Mouse (Mus musculus) layer of hippocampus, adult 11-12 months (tissue): ENCODE measurements at regions not wholly inside any gene's neighbourhood (a gene's known extent, or its start where the extent isn't known, plus 50 kb on each side); places are given as distances from the start of the nearest gene placed in this dataset.

Experiments used
- DNase-seq: peaks from one replicate; pipeline ENCODE4 v3.0.0; 2022; ENCODE audit warnings: low spot score

DNA sequence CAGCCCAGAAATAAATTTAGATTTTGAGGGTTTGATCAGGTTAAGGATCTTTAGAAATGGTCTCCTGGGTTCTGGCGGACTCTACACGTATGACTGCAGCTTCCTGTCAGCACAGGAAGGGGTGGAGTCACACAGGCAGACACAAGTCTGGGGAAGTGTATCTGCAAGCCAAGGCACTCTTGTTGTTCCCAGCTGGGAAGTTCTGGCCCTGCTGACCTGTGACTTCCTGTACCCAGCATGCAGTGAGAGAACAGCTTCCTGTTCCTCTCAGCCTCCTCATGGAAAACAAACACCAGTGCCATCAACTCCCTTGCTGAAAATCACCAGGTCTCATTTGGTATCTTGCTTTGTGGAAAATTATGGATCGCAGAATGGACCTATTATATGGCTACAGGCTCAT is 140.9 kb downstream of the Ets2 start:
- no peak for DNase-seq

- DNase-seq, result no peak
These were observed 137.8 kb downstream of the Ets2 start for GRCm38 (mm10) chr16:95839512-95840253.

DNA sequence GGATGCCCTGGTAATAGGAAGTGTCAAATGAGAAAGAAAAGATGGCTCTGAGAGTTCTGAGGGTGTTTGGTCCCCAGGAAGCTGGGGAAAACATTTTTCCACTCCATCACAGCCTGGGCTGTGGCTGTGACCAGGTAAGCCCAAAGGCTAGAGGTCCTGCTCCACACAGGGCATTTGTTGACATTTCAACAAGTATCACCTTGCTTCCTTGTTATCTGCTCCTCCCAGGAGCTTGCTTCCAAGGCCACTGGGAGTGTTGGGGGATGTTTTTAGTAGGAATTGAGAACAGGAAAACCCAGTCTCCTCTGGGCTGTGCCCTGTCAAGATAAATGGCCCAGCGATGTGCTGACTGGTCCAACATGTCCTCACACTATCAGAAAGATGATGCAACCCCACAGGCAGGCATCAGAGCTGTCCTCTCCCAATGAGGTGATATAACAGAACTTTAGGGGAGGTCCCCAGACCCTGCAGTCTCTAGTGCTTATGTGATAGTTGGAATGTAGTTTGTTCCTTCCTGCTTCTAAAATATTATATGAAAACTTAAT is 137.1 kb downstream of the Ets2 start:
- no peak for DNase-seq

DNA sequence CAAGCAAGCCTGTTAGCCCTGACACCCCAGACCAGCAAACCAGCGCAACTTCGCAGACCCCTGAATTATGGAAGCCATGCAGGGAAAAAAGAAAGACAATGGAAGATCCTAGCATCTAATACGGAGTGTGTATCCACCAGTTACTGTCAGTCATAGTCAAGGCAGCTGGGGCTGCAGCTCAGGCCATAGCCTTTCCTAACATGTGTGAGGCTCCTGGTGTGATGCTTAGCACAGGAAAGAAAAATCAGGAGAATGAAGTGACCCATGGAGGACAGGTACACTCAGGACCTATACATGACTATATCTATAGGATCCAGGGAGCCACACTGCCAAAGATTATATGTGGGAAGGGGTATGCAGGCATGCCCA is 136.6 kb downstream of the Ets2 start:
- DNase-seq, result no peak

GRCm38 (mm10) chr16:95837723-95838477 is 136.0 kb downstream of the Ets2 start:
- DNase-seq, result no peak

- no peak for DNase-seq
These were observed 134.1 kb downstream of the Ets2 start for GRCm38 (mm10) chr16:95835941-95836340.

DNA sequence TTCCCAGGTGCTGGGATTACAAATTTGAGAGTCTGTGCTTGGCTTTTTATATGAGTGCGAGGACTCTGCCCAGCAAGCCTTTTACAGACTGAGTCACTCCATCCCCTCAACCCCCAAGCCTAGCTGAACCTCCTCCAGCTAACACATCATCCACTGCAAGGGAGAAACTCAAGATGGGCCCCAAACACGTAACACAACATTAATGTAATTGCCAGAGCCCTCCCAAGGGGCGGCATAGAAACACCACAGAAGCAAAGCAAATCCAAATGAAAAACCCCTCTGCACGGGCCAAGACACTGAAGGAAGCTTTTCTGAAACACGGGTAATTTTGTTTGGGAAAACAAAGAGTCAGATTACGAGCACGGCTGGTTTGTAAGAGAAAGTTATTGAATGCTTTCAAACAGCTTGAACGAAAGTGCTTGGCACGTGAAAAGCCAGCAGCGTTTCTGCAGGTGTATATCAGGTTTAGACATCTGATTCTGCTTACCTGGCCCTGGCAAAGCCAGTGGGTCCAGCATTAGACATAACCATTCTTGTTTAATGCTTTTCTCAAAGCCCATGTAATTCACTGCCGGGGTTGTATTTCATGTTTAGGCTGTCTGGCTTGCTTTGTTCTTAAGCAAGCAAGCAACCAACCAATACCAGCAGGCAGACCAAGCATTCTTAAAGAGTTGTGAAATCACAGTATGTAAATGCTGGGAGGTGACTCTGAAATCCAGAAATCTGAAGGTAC is 132.8 kb downstream of the Ets2 start:
- no peak for DNase-seq

- no peak for DNase-seq
These were observed 131.6 kb downstream of the Ets2 start for GRCm38 (mm10) chr16:95833455-95833854.

DNA sequence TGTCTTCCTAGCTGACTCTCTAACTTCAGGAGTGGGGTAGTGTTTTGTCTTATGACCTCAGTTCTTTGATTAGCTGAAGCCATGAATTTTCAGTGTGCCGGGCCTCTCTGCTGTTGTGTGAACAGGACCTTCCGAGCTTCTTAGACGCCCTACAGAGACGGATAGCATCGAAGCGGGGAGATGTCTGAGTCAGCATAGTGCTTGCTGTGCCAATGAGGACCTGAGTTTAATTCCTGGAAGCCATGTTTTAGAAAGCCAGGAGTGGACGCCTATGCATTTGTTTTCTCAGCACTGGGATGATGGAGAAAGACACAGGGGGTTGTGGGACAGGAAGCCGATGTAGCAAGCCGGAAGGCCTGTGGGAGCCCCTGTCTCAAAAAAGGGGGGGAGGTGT is 130.5 kb downstream of the Ets2 start:
- DNase-seq, result no peak

GRCm38 (mm10) chr16:95831566-95832345 is 129.9 kb downstream of the Ets2 start:
- no peak for DNase-seq

- DNase-seq, result peak; percentile 41
These were observed 125.5 kb downstream of the Ets2 start for GRCm38 (mm10) chr16:95827402-95827737.

DNA sequence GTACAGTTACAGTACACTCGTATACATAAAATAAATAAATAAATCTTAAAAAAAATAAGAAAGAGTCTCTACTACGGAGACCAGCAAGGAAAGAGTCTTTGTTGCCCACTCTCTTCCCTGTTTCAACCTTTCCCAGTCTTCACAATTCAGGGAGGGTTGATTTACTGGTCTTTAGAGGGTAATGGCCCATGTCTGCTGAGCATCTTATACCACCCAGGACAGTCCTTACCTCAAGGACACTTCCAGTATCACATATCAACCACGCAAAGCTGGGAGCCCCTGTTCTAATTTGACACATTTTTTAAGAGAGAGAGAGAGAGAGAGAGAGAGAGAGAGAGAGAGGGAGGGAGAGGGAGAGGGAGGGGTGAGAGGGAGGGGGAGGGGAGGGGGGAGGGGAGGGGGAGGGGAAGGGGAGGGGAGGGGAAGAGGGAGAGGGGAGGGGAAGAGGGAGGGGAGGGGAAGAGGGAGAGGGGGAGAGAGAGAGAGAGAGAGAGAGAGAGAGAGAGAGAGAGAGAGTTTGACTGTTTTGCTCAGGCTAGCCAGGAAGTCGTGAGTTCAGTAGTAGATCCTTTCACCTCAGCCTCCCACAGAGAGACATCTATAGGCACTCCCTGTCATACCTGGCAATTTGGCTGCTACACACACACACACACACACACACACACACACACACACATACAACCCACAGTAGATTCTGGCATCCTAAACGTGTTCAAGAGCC is 125.0 kb downstream of the Ets2 start:
- no peak for DNase-seq

DNA sequence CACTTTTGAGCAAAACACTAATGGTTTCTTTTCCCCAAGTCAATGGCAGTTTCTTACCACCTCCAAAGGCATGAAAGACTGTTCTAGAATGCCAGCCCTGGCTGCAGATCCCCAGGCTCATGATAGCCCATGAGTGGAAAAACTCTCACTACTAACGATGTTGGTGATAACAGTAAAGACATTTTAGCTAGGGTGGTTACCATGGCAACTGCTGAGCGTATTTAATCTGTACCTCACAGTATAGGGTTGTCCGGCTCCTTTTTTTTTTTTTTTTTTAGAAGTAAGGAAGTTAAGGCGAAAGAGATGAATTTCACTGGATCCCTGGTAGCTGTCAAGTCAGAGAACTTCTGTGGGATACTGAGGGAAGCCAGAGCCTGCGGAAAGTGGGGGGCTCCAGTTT is 123.8 kb downstream of the Ets2 start:
- no peak for DNase-seq

GRCm38 (mm10) chr16:95824720-95825534 is 123.1 kb downstream of the Ets2 start:
- DNase-seq, result no peak

DNA sequence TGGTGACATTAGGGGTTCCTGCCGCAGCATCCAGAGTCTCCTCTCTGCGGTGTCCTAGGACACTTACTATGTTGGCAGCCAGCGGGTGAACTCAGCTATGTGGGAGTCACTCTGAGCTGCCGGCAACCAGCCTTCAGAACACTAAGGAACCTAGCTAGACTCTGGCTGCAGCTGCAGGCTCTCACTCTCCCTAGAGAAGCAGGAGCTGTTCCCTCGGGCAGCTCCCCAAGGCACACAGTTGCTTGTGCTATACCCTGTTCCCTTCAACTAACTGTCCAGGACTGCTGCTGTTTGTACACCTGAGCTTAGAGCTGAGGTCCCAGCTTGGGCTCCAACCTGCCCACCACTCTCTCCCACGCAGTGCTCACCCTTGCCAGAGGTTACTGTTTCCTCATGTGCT is 121.9 kb downstream of the Ets2 start:
- no peak for DNase-seq

DNA sequence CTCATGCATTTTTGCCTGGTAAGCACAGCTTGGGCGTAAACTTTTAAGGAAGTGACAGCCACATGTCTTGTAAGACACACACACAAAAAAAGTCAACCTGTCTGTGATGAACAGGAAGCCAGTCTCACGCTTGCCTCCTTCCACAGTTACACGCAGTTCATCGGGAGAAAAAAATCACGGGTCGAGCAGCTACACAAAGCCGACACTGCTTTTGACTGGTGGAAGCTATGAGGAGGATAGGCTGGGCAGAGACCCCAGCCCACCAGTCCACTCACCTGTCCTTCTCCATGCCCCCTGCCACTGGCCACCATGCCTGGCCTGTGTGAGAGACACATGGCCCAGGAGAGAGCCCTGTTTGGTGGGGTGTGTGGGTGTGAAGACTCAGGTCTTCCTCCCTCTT is 119.2 kb downstream of the Ets2 start:
- no peak for DNase-seq

DNA sequence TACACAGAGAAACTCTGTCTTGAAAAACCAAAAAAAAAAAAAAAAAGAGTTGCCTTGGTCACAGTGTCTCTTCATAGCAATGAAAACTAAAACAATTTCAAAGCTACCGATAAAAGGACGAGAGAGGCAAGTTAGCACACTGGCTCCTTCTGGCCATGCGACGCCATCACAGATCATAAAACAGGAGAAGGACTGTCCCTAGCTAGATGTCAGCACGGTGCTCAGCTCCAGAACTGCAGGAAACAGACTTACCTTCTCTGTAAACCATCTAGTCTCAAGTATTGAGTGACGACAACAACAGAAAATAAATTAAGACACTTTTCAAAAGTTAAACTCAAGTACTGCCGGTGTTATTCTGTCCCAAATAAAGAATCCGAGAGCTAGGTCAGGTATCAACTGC is 118.7 kb downstream of the Ets2 start:
- no peak for DNase-seq

DNA sequence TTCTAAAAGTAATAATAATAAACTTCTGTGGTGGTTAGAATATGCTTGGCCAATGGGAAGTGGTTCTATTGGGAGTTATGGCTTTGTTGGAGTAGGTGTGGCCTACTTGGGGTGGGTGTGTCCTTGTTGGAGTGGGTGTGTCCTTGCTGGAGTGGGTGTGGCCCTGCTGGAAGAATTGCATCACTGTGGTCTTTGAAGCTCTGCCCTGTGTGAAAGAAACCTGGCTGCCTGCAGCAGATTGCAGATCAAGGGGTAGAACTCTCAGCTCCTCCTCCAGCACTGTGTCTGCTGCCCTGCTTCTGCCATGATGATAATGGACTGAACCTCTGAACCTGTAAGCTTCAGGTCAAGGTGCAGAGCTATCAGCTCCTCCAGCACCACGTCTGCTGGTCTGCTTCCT is 118.1 kb downstream of the Ets2 start:
- DNase-seq, result no peak

- DNase-seq, result no peak
These were observed 114.1 kb downstream of the Ets2 start for GRCm38 (mm10) chr16:95815966-95816365.

DNA sequence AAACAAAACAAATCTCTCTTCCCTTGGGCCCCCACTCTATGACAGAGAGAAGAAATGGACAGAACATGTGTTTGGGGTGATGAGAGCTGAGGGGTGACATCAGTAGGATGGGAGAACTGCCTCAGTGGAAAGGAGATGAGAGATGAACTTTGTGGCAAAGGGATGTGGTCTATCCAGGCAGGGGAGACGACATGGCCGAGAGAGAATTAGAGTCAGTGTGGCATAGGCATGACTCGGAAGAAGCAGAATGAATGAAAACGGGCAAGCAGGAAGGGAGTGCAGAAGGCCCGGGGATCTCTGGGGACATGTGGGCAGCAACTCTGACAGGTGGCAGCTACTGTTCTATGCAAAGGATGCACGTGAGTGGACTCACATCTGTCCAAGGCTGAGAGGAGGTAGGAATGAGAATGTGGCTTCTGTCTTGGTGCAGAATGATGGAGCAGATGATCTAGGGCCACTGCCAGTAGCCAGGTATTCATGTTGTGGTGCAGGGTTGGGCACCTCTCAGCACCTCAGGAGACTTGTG is 113.4 kb downstream of the Ets2 start:
- DNase-seq, result no peak
